Mouse (Mus musculus): ENCODE measurements around the gene Nmt1. TPM values are rescaled to one million over a fixed set of nuclear protein-coding genes. Genes with fewer than 3 reads are reported as not detected.

Gene Nmt1
- polyA plus RNA-seq, 1 experiment = 17.6 TPM

- H3K4me3 ChIP-seq (replicated peaks) = peak overlapping the region; percentile 6
- peaks cover 75% of the 10 kb centered on the region for H3K27me3 ChIP-seq (replicated peaks)
- H3K36me3 ChIP-seq (replicated peaks; ENCODE audit: low read length) = peaks cover 3% of the 10 kb centered on the region
- peaks cover 39% of the 10 kb centered on the region for H3K4me1 ChIP-seq
- TF ChIP-seq GATA1 (IDR thresholded peaks at IDR 0.05; ENCODE audit: borderline replicate concordance, low read length) = no peak
- no peaks in the 10 kb centered on the region for H3K9me3 ChIP-seq
Observed at GRCm38 (mm10) chr11:103099352-103099940, 71.5 kb downstream of the Nmt1 start.

GRCm38 (mm10) chr11:103100361-103100760 lies 72.4 kb downstream of the Nmt1 start:
- Histone ChIP-seq H3K27me3 (replicated peaks) (peaks cover 66% of the 10 kb centered on the region), H3K9me3 (no peaks in the 10 kb centered on the region), H3K4me1 (peaks cover 48% of the 10 kb centered on the region), H3K4me3 (replicated peaks) (no peak overlapping the region), H3K36me3 (replicated peaks; ENCODE audit: low read length) (peaks cover 12% of the 10 kb centered on the region)
- no peak for TF ChIP-seq GATA1 (IDR thresholded peaks at IDR 0.05; ENCODE audit: borderline replicate concordance, low read length)
- TF ChIP-seq FLI1 (IDR thresholded peaks at IDR 0.05; ENCODE audit: low read length) = no peak

- Histone ChIP-seq H3K36me3 (replicated peaks; ENCODE audit: low read length) (peaks cover 23% of the 10 kb centered on the region), H3K4me3 (replicated peaks) (peak within 1 kb of the TSS; percentile 97), H3K4me1 (peaks cover 55% of the 10 kb centered on the region), H3K9me3 (no peaks in the 10 kb centered on the region), H3K27me3 (replicated peaks) (peaks cover 57% of the 10 kb centered on the region)
- TF ChIP-seq GATA1 (IDR thresholded peaks at IDR 0.05; ENCODE audit: borderline replicate concordance, low read length) (no peak), FLI1 (IDR thresholded peaks at IDR 0.05; ENCODE audit: low read length) (no peak)
Observed at GRCm38 (mm10) chr11:103101481-103101865, 73.5 kb downstream of the Nmt1 start, which contains the start of the genes Plcd3 and Acbd4. Plcd3 (minus strand) TSS chr11:103101658. Acbd4 (plus strand) TSS chr11:103101682.

- H3K4me3 ChIP-seq (replicated peaks) = peak overlapping the region; percentile 97
- H3K27me3 ChIP-seq (replicated peaks) = peaks cover 51% of the 10 kb centered on the region
- H3K36me3 ChIP-seq (replicated peaks; ENCODE audit: low read length) = peaks cover 28% of the 10 kb centered on the region
- peaks cover 57% of the 10 kb centered on the region for H3K4me1 ChIP-seq
- TF ChIP-seq FLI1 (IDR thresholded peaks at IDR 0.05; ENCODE audit: low read length) (no peak), GATA1 (IDR thresholded peaks at IDR 0.05; ENCODE audit: borderline replicate concordance, low read length) (no peak)
- H3K9me3 ChIP-seq = no peaks in the 10 kb centered on the region
Observed at GRCm38 (mm10) chr11:103101866-103102501, 74.0 kb downstream of the Nmt1 start.

GRCm38 (mm10) chr11:103102725-103103349 lies 74.8 kb downstream of the Nmt1 start:
- H3K4me1 ChIP-seq = peaks cover 50% of the 10 kb centered on the region
- peaks cover 43% of the 10 kb centered on the region for H3K27me3 ChIP-seq (replicated peaks)
- no peak for TF ChIP-seq GATA1 (IDR thresholded peaks at IDR 0.05; ENCODE audit: borderline replicate concordance, low read length)
- no peak for TF ChIP-seq FLI1 (IDR thresholded peaks at IDR 0.05; ENCODE audit: low read length)
- H3K9me3 ChIP-seq = no peaks in the 10 kb centered on the region
- H3K36me3 ChIP-seq (replicated peaks; ENCODE audit: low read length) = peaks cover 33% of the 10 kb centered on the region
- peak overlapping the region; percentile 97 for H3K4me3 ChIP-seq (replicated peaks)

- TF ChIP-seq FLI1 (IDR thresholded peaks at IDR 0.05; ENCODE audit: low read length) = no peak
- TF ChIP-seq GATA1 (IDR thresholded peaks at IDR 0.05; ENCODE audit: borderline replicate concordance, low read length) = no peak
- H3K36me3 ChIP-seq (replicated peaks; ENCODE audit: low read length) = peaks cover 39% of the 10 kb centered on the region
Observed at GRCm38 (mm10) chr11:103103621-103104020, 75.6 kb downstream of the Nmt1 start.

GRCm38 (mm10) chr11:103104469-103104868 lies 76.5 kb downstream of the Nmt1 start:
- peak overlapping the region; percentile 47 for H3K4me3 ChIP-seq (replicated peaks)
- H3K36me3 ChIP-seq (replicated peaks; ENCODE audit: low read length) = peaks cover 47% of the 10 kb centered on the region
- TF ChIP-seq FLI1 (IDR thresholded peaks at IDR 0.05; ENCODE audit: low read length) = no peak
- TF ChIP-seq GATA1 (IDR thresholded peaks at IDR 0.05; ENCODE audit: borderline replicate concordance, low read length) = no peak
- no peaks in the 10 kb centered on the region for H3K9me3 ChIP-seq
- peaks cover 28% of the 10 kb centered on the region for H3K27me3 ChIP-seq (replicated peaks)
- H3K4me1 ChIP-seq = peaks cover 50% of the 10 kb centered on the region

More at GRCm38 (mm10) chr11:103103621-103104020, 75.6 kb downstream of the Nmt1 start:
- peak overlapping the region; percentile 97 for H3K4me3 ChIP-seq (replicated peaks)
- no peaks in the 10 kb centered on the region for H3K9me3 ChIP-seq
- H3K27me3 ChIP-seq (replicated peaks) = peaks cover 37% of the 10 kb centered on the region
- peaks cover 50% of the 10 kb centered on the region for H3K4me1 ChIP-seq

GRCm38 (mm10) chr11:103105180-103105725 lies 77.3 kb downstream of the Nmt1 start:
- Histone ChIP-seq H3K4me3 (replicated peaks) (no peak overlapping the region), H3K4me1 (peaks cover 50% of the 10 kb centered on the region), H3K27me3 (replicated peaks) (peaks cover 21% of the 10 kb centered on the region), H3K9me3 (no peaks in the 10 kb centered on the region), H3K36me3 (replicated peaks; ENCODE audit: low read length) (peaks cover 51% of the 10 kb centered on the region)
- TF ChIP-seq FLI1 (IDR thresholded peaks at IDR 0.05; ENCODE audit: low read length) (no peak), GATA1 (IDR thresholded peaks at IDR 0.05; ENCODE audit: borderline replicate concordance, low read length) (no peak)

GRCm38 (mm10) chr11:103105810-103106209 lies 77.8 kb downstream of the Nmt1 start:
- Histone ChIP-seq H3K4me3 (replicated peaks) (no peak overlapping the region), H3K4me1 (peaks cover 50% of the 10 kb centered on the region), H3K27me3 (replicated peaks) (peaks cover 15% of the 10 kb centered on the region), H3K36me3 (replicated peaks; ENCODE audit: low read length) (peaks cover 55% of the 10 kb centered on the region), H3K9me3 (no peaks in the 10 kb centered on the region)
- no peak for TF ChIP-seq FLI1 (IDR thresholded peaks at IDR 0.05; ENCODE audit: low read length)

GRCm38 (mm10) chr11:103106386-103106785 lies 78.4 kb downstream of the Nmt1 start:
- peaks cover 9% of the 10 kb centered on the region for H3K27me3 ChIP-seq (replicated peaks)
- H3K9me3 ChIP-seq = no peaks in the 10 kb centered on the region
- H3K36me3 ChIP-seq (replicated peaks; ENCODE audit: low read length) = peaks cover 61% of the 10 kb centered on the region
- no peak for TF ChIP-seq FLI1 (IDR thresholded peaks at IDR 0.05; ENCODE audit: low read length)
- no peak for TF ChIP-seq GATA1 (IDR thresholded peaks at IDR 0.05; ENCODE audit: borderline replicate concordance, low read length)
- peaks cover 45% of the 10 kb centered on the region for H3K4me1 ChIP-seq
- H3K4me3 ChIP-seq (replicated peaks) = no peak overlapping the region
